Mouse (Mus musculus): ENCODE results near the gene Etnk1. TPM values are rescaled to one million over a fixed set of nuclear protein-coding genes. Genes with fewer than 3 reads are reported as not detected.

Etnk1 gene
- polyA plus RNA-seq, 1 experiment from 2014 or later = 33.5 TPM

DNA sequence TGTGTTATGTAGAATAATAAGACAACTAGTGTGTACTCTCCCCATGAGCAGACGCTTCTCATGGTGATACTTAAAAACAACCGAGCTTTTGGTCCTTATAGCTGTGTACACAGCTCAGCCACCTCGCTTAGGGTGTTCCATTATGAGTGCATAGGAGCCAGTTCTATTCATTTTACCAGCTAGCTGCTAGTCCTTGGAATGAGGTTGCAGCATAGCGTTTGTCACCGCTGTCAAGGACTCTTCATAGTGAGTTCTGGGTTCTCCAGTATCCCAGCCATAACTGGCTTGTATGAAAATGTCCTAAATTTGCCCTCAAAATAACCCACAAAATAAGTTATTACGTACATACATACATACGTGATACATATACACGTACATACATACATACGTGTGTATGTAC is 9.1 kb downstream of the Etnk1 start:
- Histone ChIP-seq H3K36me3 (peaks cover 6% of the 10 kb centered on the region), H3K9me3 (no peaks in the 10 kb centered on the region), H3K27me3 (no peaks in the 10 kb centered on the region), H3K4me3 (no peak overlapping the region), H3K4me1 (no peaks in the 10 kb centered on the region), H3K27ac (replicated peaks) (no peak overlapping the region), H3K4me2 (replicated peaks) (no peak overlapping the region), H3K9ac (replicated peaks) (no peak overlapping the region)
- ATAC-seq (replicated peaks) = no peak
- 92% methylated on average over 9 of the region's 9 CpGs for WGBS

DNA sequence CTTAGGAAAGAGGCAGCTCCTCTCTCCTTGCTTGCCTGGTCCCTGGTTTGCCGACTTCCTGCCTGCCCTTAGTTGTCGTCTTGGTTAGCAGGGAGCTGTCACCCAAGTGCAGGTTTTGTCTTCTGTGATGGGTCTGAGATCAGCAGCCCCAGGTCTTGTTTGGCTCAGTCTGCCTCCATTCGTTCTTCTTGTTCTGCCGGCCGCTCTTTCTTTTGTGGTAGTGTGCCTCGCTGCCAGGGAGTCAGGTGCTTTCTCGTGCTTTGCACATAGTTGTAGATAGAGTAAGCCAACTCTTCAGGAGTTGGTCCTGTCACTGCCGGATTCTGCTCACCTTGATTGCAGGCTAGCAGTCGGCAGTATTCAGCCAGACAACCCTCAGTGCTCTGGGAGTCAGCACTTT is 9.6 kb downstream of the Etnk1 start:
- ATAC-seq (replicated peaks) = no peak
- no peaks in the 10 kb centered on the region for H3K4me1 ChIP-seq
- H3K4me2 ChIP-seq (replicated peaks) = no peak overlapping the region
- H3K27ac ChIP-seq (replicated peaks) = no peak overlapping the region
- WGBS = 84% methylated on average over 9 of the region's 9 CpGs
- no peaks in the 10 kb centered on the region for H3K9me3 ChIP-seq
- H3K9ac ChIP-seq (replicated peaks) = no peak overlapping the region
- H3K4me3 ChIP-seq = no peak overlapping the region
- peaks cover 5% of the 10 kb centered on the region for H3K36me3 ChIP-seq
- no peaks in the 10 kb centered on the region for H3K27me3 ChIP-seq

DNA sequence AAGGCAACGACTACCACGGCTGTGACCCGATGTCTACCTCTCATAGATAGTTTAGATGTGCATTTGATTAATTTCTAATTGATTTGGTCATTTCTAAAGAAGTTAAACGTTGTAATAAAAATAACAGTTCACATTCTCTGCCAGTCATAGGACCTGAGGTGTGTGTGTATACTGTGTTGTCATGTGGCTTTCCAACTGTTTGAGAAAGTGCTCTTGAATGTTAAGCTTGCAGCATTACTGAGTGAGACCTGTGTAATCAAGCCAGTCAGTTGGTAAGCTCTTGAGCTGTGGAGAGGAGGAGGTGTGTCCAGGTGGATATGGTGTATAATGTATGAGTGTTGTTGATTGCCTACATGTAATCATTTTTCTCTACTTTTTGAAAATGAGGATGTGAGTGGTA is 12.2 kb downstream of the Etnk1 start:
- Histone ChIP-seq H3K9me3 (no peaks in the 10 kb centered on the region), H3K4me2 (replicated peaks) (no peak overlapping the region), H3K4me3 (no peak overlapping the region), H3K36me3 (peaks cover 17% of the 10 kb centered on the region), H3K27ac (replicated peaks) (no peak overlapping the region), H3K9ac (replicated peaks) (no peak overlapping the region), H3K4me1 (no peaks in the 10 kb centered on the region), H3K27me3 (no peaks in the 10 kb centered on the region)
- 82% methylated on average over 4 of the region's 4 CpGs for WGBS
- no peak for ATAC-seq (replicated peaks)

DNA sequence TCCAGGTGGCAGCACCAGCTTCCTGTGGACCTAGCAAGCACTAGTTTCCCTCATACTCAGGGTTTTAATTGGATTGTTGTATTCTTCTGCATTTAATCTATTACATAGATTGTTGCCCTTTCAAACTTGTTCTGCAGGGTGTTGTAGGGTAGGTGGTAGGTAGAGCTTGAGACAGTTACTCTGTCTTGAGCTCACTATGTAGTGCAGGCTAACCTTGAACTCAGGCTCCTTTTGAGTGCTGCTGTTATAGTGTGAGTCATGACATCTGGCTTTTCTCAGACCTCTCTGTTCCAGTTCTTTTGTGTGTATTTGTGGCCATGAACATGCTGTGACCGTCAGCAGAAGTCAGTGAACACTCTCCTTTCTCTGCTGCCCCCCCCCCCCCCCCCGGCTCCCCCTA is 12.7 kb downstream of the Etnk1 start:
- Histone ChIP-seq H3K4me2 (replicated peaks) (no peak overlapping the region), H3K27ac (replicated peaks) (no peak overlapping the region), H3K9me3 (no peaks in the 10 kb centered on the region), H3K4me1 (no peaks in the 10 kb centered on the region), H3K4me3 (no peak overlapping the region), H3K27me3 (no peaks in the 10 kb centered on the region), H3K36me3 (peaks cover 17% of the 10 kb centered on the region), H3K9ac (replicated peaks) (no peak overlapping the region)
- no peak for ATAC-seq (replicated peaks)
- 85% methylated on average over 2 of the region's 2 CpGs for WGBS

DNA sequence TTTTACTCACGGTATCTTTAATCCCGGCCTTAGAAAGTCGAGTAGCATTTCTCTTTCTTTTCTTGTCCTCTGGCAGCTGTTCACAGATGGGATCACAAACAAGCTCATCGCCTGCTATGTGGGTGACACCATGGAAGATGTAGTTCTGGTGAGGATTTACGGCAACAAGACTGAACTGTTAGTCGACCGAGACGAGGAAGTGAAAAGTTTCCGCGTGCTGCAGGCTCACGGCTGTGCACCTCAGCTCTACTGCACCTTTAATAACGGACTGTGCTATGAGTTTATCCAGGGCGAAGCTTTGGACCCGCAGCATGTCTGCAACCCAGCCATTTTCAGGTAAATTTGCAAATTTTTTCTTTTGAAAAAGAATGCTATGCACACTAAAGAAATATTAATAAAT is 13.5 kb downstream of the Etnk1 start:
- Histone ChIP-seq H3K4me2 (replicated peaks) (no peak overlapping the region), H3K27me3 (no peaks in the 10 kb centered on the region), H3K27ac (replicated peaks) (no peak overlapping the region), H3K4me3 (no peak overlapping the region), H3K9me3 (no peaks in the 10 kb centered on the region), H3K4me1 (no peaks in the 10 kb centered on the region), H3K9ac (replicated peaks) (no peak overlapping the region), H3K36me3 (peaks cover 17% of the 10 kb centered on the region)
- ATAC-seq (replicated peaks) = no peak
- 93% methylated on average over 14 of the region's 14 CpGs for WGBS

DNA sequence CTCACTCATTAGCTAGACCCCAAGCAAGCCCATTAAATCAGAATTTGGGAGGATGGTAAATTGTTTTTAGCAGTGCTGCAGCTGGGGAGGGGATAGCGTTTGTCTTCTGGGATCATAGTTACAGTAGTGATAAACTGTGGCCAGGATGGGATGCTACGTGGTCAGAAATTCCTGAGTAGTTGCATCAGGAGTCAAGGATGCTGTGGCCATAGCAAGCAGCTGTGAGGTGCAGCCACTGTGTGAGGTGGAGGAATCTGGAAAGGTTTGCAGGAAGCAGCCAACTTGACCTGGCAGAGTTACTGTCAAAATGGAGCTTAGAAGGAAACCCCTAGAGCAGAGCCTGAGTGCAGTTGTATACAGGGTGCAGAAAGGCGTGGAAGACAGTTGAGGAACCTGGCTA is 17.1 kb downstream of the Etnk1 start:
- H3K27ac ChIP-seq (replicated peaks) = no peak overlapping the region
- H3K4me3 ChIP-seq = no peak overlapping the region
- peaks cover 19% of the 10 kb centered on the region for H3K36me3 ChIP-seq
- ATAC-seq (replicated peaks) = no peak
- H3K4me1 ChIP-seq = no peaks in the 10 kb centered on the region
- WGBS = 93% methylated on average over 3 of the region's 3 CpGs
- H3K9me3 ChIP-seq = no peaks in the 10 kb centered on the region
- no peaks in the 10 kb centered on the region for H3K27me3 ChIP-seq
- no peak overlapping the region for H3K4me2 ChIP-seq (replicated peaks)
- no peak overlapping the region for H3K9ac ChIP-seq (replicated peaks)

DNA sequence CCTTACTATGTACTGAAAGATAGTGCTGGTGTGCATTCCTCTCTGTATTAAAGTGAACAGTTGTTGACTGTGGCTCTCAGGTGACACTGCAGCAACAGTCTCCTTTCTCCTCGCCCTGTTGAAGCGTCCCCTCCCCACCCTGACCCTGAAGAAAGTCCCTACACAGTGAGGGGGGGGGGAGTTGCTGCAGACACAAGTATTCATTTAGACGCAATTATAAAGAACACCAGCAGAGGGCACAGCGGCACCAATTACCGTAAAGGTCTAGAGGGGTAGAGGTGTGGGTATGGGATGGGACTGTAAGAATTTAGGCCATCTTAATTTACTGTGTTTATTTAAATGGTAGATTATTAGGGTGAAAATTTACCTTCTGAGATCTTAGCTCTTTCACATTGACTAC is 17.7 kb downstream of the Etnk1 start:
- WGBS = 65% methylated on average over 5 of the region's 5 CpGs
- Histone ChIP-seq H3K4me3 (no peak overlapping the region), H3K9me3 (no peaks in the 10 kb centered on the region), H3K27me3 (no peaks in the 10 kb centered on the region), H3K9ac (replicated peaks) (no peak overlapping the region), H3K36me3 (peaks cover 19% of the 10 kb centered on the region), H3K4me2 (replicated peaks) (no peak overlapping the region), H3K27ac (replicated peaks) (no peak overlapping the region), H3K4me1 (no peaks in the 10 kb centered on the region)
- ATAC-seq (replicated peaks) = no peak

DNA sequence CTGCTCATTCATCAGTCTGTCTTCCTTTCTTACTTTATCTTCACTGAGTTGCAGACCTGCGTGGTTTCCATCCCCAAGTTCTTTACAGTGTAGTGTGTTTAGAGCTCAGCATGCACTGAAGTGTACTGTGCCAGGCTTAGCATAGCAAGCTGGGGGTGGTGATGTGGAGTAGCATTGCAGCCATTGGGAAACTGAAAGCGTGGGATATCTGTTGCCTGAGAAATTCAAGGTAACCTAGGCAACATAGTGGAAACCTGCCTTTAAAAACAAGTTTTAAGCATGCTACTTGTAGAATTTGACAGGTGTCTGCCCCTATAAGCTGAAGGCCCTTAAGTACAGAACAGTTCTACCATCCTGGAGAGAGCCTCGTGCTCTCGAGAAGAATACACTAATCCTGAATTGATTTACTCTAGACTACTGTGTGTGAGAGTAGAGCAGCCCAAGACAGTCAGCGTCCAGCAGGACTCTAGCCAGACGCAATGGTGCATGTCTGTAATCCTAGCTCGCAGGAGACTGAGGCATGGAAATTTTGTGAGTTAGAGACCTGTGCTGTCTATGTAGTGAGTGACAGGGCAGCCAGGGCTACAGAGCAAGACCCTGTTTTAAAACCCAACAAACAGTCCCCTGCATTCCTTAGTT is 23.9 kb downstream of the Etnk1 start:
- no peak overlapping the region for H3K4me2 ChIP-seq (replicated peaks)
- H3K9me3 ChIP-seq = no peaks in the 10 kb centered on the region
- H3K27ac ChIP-seq (replicated peaks) = no peak overlapping the region
- H3K27me3 ChIP-seq = no peaks in the 10 kb centered on the region
- no peak overlapping the region for H3K4me3 ChIP-seq
- peaks cover 14% of the 10 kb centered on the region for H3K36me3 ChIP-seq
- ATAC-seq (replicated peaks) = no peak
- H3K9ac ChIP-seq (replicated peaks) = no peak overlapping the region
- H3K4me1 ChIP-seq = no peaks in the 10 kb centered on the region
- WGBS = 70% methylated on average over 7 of the region's 7 CpGs

DNA sequence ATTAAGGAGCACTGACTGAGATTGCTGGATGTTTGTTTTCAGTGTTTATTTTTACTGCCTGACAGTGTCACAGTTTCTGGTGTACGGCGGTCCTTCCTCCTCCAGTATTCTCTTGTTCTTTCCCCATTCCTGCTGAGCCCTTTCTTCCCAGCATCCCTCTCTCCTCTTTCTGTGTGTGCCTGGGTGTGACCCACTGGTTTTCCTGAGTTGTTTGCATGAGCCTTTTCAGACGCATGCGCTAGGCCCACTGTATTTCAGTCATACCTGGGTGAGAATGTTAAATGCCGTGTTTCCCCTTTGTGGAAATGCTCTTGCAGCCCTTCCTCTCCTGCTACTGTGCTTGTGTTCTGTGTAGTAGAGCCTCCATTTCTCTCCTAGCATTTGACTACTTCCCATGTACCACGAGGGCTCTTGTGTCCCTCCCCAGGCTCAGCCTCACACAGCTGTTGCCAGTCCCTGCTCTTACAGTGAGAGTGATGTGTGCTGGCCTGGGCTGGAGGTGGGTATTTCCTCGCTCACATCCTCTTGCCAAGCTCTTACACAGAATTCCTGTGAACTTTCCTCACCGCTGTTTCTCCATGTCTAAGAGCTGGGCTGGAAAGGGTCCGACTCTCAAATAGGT is 24.6 kb downstream of the Etnk1 start:
- 83% methylated on average over 9 of the region's 9 CpGs for WGBS
- Histone ChIP-seq H3K4me1 (no peaks in the 10 kb centered on the region), H3K4me2 (replicated peaks) (no peak overlapping the region), H3K4me3 (no peak overlapping the region), H3K27ac (replicated peaks) (no peak overlapping the region), H3K9me3 (no peaks in the 10 kb centered on the region), H3K9ac (replicated peaks) (no peak overlapping the region), H3K27me3 (no peaks in the 10 kb centered on the region), H3K36me3 (peaks cover 13% of the 10 kb centered on the region)
- ATAC-seq (replicated peaks) = no peak

DNA sequence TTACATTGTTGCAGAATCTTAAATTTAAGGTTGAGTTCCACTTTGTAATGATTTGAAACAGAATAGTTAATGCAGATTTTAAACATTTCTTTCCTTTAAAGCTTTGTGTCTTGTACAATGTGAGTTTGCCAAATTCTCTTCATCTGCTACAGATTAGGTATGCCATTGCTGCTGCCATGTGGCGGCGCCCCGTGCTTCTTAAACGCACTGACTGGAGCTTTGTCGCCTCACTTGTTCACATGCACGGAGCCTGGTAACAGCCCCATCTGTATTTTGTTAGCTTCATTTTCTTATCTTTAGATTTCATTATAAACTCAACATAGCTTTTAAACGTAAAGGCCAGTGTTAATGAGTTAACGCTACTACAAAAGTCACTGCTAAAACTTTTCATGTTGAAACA is 25.7 kb downstream of the Etnk1 start:
- Histone ChIP-seq H3K27me3 (no peaks in the 10 kb centered on the region), H3K27ac (replicated peaks) (no peak overlapping the region), H3K36me3 (peaks cover 24% of the 10 kb centered on the region), H3K4me2 (replicated peaks) (no peak overlapping the region), H3K4me3 (no peak overlapping the region), H3K4me1 (no peaks in the 10 kb centered on the region), H3K9ac (replicated peaks) (no peak overlapping the region), H3K9me3 (no peaks in the 10 kb centered on the region)
- 77% methylated on average over 8 of the region's 8 CpGs for WGBS
- ATAC-seq (replicated peaks) = no peak

DNA sequence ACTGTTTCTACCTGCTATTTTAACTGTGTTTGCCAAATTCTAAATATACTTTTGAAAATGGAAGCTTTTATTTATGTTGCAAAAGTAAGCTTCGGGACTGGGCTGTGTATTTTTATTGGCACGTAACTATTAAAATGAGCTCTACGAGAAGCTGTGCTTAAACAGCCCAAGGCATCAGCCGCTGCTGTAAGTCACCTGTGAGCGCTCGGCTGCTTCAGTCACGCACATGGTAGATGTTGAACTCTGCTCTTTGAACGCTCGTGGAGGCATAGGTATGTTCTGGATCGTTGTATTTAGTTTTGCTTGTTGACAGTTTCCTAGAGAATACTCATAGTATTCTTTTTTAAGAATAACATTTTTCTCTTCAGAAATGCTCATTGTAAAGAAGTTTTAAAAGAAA is 26.1 kb downstream of the Etnk1 start:
- Histone ChIP-seq H3K4me3 (no peak overlapping the region), H3K4me1 (no peaks in the 10 kb centered on the region), H3K9ac (replicated peaks) (no peak overlapping the region), H3K27me3 (no peaks in the 10 kb centered on the region), H3K36me3 (peaks cover 27% of the 10 kb centered on the region), H3K4me2 (replicated peaks) (no peak overlapping the region), H3K9me3 (no peaks in the 10 kb centered on the region), H3K27ac (replicated peaks) (no peak overlapping the region)
- WGBS = 91% methylated on average over 10 of the region's 10 CpGs
- ATAC-seq (replicated peaks) = no peak

DNA sequence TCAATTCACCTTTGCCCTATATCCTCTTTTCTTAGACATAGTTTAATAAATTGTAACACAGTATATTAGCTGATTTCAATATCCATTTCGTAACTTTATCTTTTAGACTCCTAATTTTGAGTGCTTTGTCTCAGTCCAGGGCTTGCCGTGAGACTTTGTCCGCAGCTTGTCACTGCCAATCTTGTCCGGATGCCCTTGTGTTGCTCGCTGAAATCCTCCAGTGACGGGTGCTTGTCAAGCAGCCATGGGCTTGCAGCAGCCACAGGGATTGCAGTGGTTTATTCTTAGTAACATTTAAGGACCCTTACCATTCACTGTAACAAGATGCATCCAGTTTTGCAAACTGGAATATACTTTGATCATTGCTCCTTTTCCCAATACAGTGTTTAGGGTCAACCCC is 26.6 kb downstream of the Etnk1 start:
- peaks cover 32% of the 10 kb centered on the region for H3K36me3 ChIP-seq
- ATAC-seq (replicated peaks) = no peak
- no peak overlapping the region for H3K4me3 ChIP-seq
- no peaks in the 10 kb centered on the region for H3K9me3 ChIP-seq
- no peaks in the 10 kb centered on the region for H3K4me1 ChIP-seq
- H3K4me2 ChIP-seq (replicated peaks) = no peak overlapping the region
- no peak overlapping the region for H3K9ac ChIP-seq (replicated peaks)
- WGBS = 91% methylated on average over 6 of the region's 6 CpGs
- H3K27ac ChIP-seq (replicated peaks) = no peak overlapping the region
- no peaks in the 10 kb centered on the region for H3K27me3 ChIP-seq

DNA sequence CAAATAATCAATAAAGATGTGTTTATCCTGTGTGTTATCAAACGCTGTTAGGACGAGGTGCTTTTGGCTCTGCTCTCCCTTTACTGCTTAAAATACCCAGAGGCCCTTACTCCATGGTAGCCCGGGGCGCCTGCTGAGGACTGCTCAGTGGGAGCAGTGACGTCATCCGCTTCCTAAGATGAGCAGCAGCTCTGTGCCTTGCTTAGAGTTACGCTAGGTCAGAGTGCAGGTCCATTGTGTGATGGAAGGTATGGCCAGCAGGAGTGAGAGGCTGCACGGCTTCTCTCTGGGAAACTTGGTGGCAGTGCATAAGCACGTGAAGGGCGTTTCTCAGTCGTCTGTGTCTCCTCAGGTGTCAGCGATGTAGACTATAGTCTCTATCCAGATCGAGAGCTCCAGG is 30.0 kb downstream of the Etnk1 start:
- WGBS = 88% methylated on average over 13 of the region's 13 CpGs
- peaks cover 50% of the 10 kb centered on the region for H3K36me3 ChIP-seq
- H3K9ac ChIP-seq (replicated peaks) = no peak overlapping the region
- no peak for ATAC-seq (replicated peaks)
- H3K4me2 ChIP-seq (replicated peaks) = no peak overlapping the region
- H3K27ac ChIP-seq (replicated peaks) = no peak overlapping the region
- no peaks in the 10 kb centered on the region for H3K27me3 ChIP-seq
- H3K4me1 ChIP-seq = no peaks in the 10 kb centered on the region
- H3K9me3 ChIP-seq = no peaks in the 10 kb centered on the region
- H3K4me3 ChIP-seq = no peak overlapping the region
